Mouse (Mus musculus): Measurements from ENCODE around the gene Oas1f.
A peak's percentile ranks its signal among the peaks of the same experiment; 100 is the strongest.

- peak; percentile 81 for TF ChIP-seq CTCF (IDR thresholded peaks at IDR 0.05; ENCODE audit: low read depth)
- TF ChIP-seq EP300 (IDR thresholded peaks at IDR 0.05; ENCODE audit: low read depth), result no peak
Observed at GRCm38 (mm10) chr5:120815949-120816348, 31.2 kb upstream of the Oas1f start.
